Mouse (Mus musculus) lung, embryonic 15.5 days (tissue): Measurements from ENCODE around the gene Tectb. TPM values are rescaled to one million over a fixed set of nuclear protein-coding genes. Genes with fewer than 3 reads are reported as not detected.

ENCODE experiments used
- ATAC-seq: fragments of 200-750 bp; cut with Nextera tagmentation; 2 replicates; pipeline ENCODE4 v1.8.0; 2017; ENCODE audit warnings: moderate number of reproducible peaks, borderline replicate concordance; ENCODE audit not compliant: low FRiP score, low TSS enrichment; ENCODE audit errors: extremely low read depth
- H3K27ac ChIP-seq: fragments of 300-500 bp; sonication (generic); 2 replicates; pipeline ENCODE4 v1.5.1; 2015; ENCODE audit warnings: moderate library complexity, mild to moderate bottlenecking, inconsistent platforms
- H3K27me3 ChIP-seq: fragments of 300-500 bp; sonication (generic); 2 replicates; pipeline ENCODE4 v1.6.1; 2015; ENCODE audit warnings: inconsistent platforms
- H3K36me3 ChIP-seq: fragments of 300-500 bp; sonication (generic); 2 replicates; pipeline ENCODE4 v1.6.1; 2015; ENCODE audit warnings: inconsistent platforms
- H3K4me1 ChIP-seq: fragments of 300-500 bp; sonication (generic); 2 replicates; pipeline ENCODE4 v1.6.1; 2015; ENCODE audit warnings: inconsistent platforms
- H3K4me2 ChIP-seq: fragments of 300-500 bp; sonication (generic); 2 replicates; pipeline ENCODE4 v1.6.1; 2015; ENCODE audit warnings: inconsistent platforms, mild to moderate bottlenecking, moderate library complexity
- H3K4me3 ChIP-seq: fragments of 300-500 bp; sonication (generic); 2 replicates; pipeline ENCODE4 v1.5.1; 2015; ENCODE audit warnings: mild to moderate bottlenecking, inconsistent platforms
- H3K9ac ChIP-seq: fragments of 300-500 bp; sonication (generic); 2 replicates; pipeline ENCODE4 v1.6.1; 2015; ENCODE audit warnings: inconsistent platforms
- H3K9me3 ChIP-seq: fragments of 300-500 bp; sonication (generic); 2 replicates; pipeline ENCODE4 v1.6.1; 2016; ENCODE audit warnings: inconsistent platforms
- WGBS: fragments of 180-500 bp; shearing (Covaris S2); methylation state at CpG from one replicate; pipeline ENCODE4 v1.1.7; 2015; 5-methylcytosine and 5-hydroxymethylcytosine counted together
- polyA plus RNA-seq: library from polyadenylated mRNA; unstranded; fragments of >200 nt; fragmentation: Nextera tagmentation; extraction: Ambion mirVana; gene quantifications from 2 replicates; pipeline ENCODE4 v1.2.1, GENCODE M21; 2015

The Tectb gene
- polyA plus RNA-seq, result 0.15 TPM in 1 of 2 replicates, not detected in the other

- no peak for ATAC-seq
- Histone ChIP-seq H3K4me3 (no peak within 1 kb of the TSS), H3K9ac (no peak within 1 kb of the TSS), H3K36me3 (no peaks in the 10 kb centered on the region), H3K27me3 (no peaks in the 10 kb centered on the region), H3K4me2 (no peak within 1 kb of the TSS), H3K27ac (no peak within 1 kb of the TSS), H3K4me1 (no peaks in the 10 kb centered on the region), H3K9me3 (no peaks in the 10 kb centered on the region)
- 81% methylated on average over 5 of the region's 5 CpGs for WGBS
Observed at GRCm38 (mm10) chr19:55180433-55180832, at the start of gene Tectb. Gene Tectb (plus strand): TSS chr19:55180733.

DNA sequence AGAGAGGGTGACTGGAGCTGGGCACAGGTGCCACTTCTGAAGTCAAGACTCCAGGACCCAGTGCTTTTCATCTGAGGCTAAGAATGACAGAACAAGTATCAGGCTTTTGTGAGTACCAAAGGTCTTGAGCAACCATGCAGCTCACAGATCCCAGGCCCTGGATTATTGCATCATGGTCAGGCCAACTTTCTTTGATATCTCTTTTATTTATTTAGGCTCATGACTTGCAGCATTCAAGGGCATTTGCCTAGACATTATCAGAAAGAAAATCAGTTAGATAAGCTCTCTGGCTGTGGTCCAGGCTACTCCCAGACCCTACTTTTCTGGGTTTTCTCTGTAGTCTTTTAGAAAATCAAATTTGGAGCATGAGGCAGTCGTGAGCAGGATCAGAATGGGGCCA lies 48.8 kb upstream of the Tectb start:
- H3K27ac ChIP-seq, result 0 out of 2 replicates have a peak overlapping the region, but pooled peaks have one; percentile 39
- H3K27me3 ChIP-seq, result no peaks in the 10 kb centered on the region
- 32% methylated on average over 1 of the region's 1 CpGs for WGBS
- ATAC-seq, result no peak
- peaks cover 11% of the 10 kb centered on the region for H3K4me1 ChIP-seq
- H3K9me3 ChIP-seq, result no peaks in the 10 kb centered on the region
- H3K36me3 ChIP-seq, result no peaks in the 10 kb centered on the region
- no peak overlapping the region for H3K4me3 ChIP-seq
- H3K4me2 ChIP-seq, result no peak overlapping the region
- H3K9ac ChIP-seq, result no peak overlapping the region

GRCm38 (mm10) chr19:55132476-55132875 lies 48.1 kb upstream of the Tectb start:
- H3K4me1 ChIP-seq, result peaks cover 12% of the 10 kb centered on the region
- H3K27me3 ChIP-seq, result no peaks in the 10 kb centered on the region
- H3K4me3 ChIP-seq, result no peak overlapping the region
- ATAC-seq, result no peak
- no peak overlapping the region for H3K4me2 ChIP-seq
- H3K27ac ChIP-seq, result no peak overlapping the region
- no peaks in the 10 kb centered on the region for H3K9me3 ChIP-seq
- H3K9ac ChIP-seq, result no peak overlapping the region
- no peaks in the 10 kb centered on the region for H3K36me3 ChIP-seq
- 71% methylated on average over 3 of the region's 3 CpGs for WGBS

GRCm38 (mm10) chr19:55134521-55134920 lies 46.0 kb upstream of the Tectb start:
- WGBS, result 72% methylated on average over 9 of the region's 9 CpGs
- peaks cover 20% of the 10 kb centered on the region for H3K4me1 ChIP-seq
- no peak overlapping the region for H3K9ac ChIP-seq
- no peaks in the 10 kb centered on the region for H3K36me3 ChIP-seq
- H3K27me3 ChIP-seq, result no peaks in the 10 kb centered on the region
- no peaks in the 10 kb centered on the region for H3K9me3 ChIP-seq
- H3K4me2 ChIP-seq, result no peak overlapping the region
- H3K27ac ChIP-seq, result no peak overlapping the region
- no peak; the same call in 1 of the 2 replicates for ATAC-seq
- no peak overlapping the region for H3K4me3 ChIP-seq

DNA sequence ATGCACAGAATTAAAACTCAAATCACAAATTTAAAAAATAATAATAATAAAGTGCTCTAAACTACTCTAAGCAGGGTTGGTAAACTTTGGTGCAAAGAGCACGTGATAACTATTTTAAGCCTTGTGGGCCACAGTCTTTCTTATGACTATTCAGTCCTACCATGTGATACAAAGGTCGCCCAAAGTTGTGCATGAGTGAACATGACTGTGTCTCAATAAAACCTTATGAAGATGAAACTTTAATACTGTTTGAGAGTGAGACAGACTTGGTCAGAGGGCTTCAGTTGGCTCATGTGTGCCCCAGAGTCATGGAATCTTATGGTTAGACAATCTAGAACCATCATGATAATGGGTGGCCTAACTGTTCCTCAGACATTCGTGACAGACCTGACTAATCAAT lies 44.6 kb upstream of the Tectb start:
- WGBS, result 90% methylated on average over 3 of the region's 3 CpGs
- no peak for ATAC-seq
- H3K36me3 ChIP-seq, result no peaks in the 10 kb centered on the region
- H3K27me3 ChIP-seq, result no peaks in the 10 kb centered on the region
- no peak overlapping the region for H3K4me2 ChIP-seq
- no peak overlapping the region for H3K4me3 ChIP-seq
- H3K9ac ChIP-seq, result no peak overlapping the region
- H3K9me3 ChIP-seq, result no peaks in the 10 kb centered on the region
- no peak overlapping the region for H3K27ac ChIP-seq
- peaks cover 20% of the 10 kb centered on the region for H3K4me1 ChIP-seq

GRCm38 (mm10) chr19:55136693-55137427 lies 43.7 kb upstream of the Tectb start:
- Histone ChIP-seq H3K36me3 (no peaks in the 10 kb centered on the region), H3K9ac (no peak overlapping the region), H3K4me1 (peaks cover 20% of the 10 kb centered on the region), H3K4me3 (no peak overlapping the region), H3K27me3 (no peaks in the 10 kb centered on the region), H3K9me3 (no peaks in the 10 kb centered on the region), H3K4me2 (no peak overlapping the region), H3K27ac (peak overlapping the region; percentile 46)
- 32% methylated on average over 4 of the region's 4 CpGs for WGBS
- ATAC-seq, result peak; percentile 61; the same call in 1 of the 2 replicates

DNA sequence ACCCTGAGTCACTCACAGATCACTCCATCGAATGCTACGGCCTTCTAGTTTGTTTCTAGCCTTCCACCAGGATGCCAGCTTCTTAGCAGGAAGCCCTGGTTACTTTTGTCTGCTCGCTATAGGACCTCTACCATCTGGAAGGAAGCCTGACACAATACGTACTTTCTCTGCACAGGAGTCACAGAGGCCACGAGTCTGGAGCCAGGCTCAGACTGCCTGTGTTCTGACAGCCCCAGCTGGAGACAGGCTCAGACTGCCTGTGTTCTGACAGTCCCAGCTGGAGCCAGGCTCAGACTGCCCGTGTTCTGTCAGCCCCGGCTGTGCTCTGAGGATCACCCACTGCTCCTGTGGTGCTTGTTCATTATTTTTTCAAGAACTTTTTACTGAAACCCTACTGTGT lies 42.6 kb upstream of the Tectb start:
- WGBS, result 27% methylated on average over 7 of the region's 7 CpGs
- no peak overlapping the region for H3K4me3 ChIP-seq
- no peaks in the 10 kb centered on the region for H3K36me3 ChIP-seq
- H3K4me2 ChIP-seq, result no peak overlapping the region
- H3K9me3 ChIP-seq, result no peaks in the 10 kb centered on the region
- ATAC-seq, result peak; percentile 85; the same call in 1 of the 2 replicates
- no peak overlapping the region for H3K9ac ChIP-seq
- H3K27ac ChIP-seq, result peak overlapping the region; percentile 46
- no peaks in the 10 kb centered on the region for H3K27me3 ChIP-seq
- peaks cover 20% of the 10 kb centered on the region for H3K4me1 ChIP-seq

GRCm38 (mm10) chr19:55138506-55138905 lies 42.0 kb upstream of the Tectb start:
- H3K4me1 ChIP-seq, result peaks cover 24% of the 10 kb centered on the region
- H3K27me3 ChIP-seq, result no peaks in the 10 kb centered on the region
- H3K4me2 ChIP-seq, result no peak overlapping the region
- no peak overlapping the region for H3K9ac ChIP-seq
- no peak overlapping the region for H3K4me3 ChIP-seq
- no peaks in the 10 kb centered on the region for H3K36me3 ChIP-seq
- no peaks in the 10 kb centered on the region for H3K9me3 ChIP-seq
- no peak for ATAC-seq
- peak overlapping the region; percentile 46; the same call in 1 of the 2 replicates for H3K27ac ChIP-seq
- 85% methylated on average over 7 of the region's 7 CpGs for WGBS

DNA sequence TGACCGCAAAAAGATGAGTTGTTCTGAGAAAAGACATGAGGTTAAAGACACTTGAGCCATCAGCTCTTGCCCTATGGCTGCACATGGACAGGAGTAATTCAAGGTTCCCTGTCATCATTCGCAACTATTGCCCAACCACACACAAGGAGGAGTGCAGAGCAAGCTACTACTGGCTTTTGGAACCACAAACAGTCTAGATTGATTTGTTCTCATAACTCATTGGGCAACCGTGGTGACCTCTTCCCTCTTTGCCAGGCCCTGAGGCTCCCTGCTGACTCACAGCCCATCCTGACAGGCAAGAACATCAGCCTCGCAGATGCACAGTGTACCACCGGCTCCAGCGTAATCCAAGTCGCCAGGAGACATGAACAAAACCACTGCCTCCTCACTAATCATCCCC lies 41.2 kb upstream of the Tectb start:
- 60% methylated on average over 7 of the region's 7 CpGs for WGBS
- no peaks in the 10 kb centered on the region for H3K9me3 ChIP-seq
- no peak overlapping the region for H3K4me3 ChIP-seq
- H3K4me1 ChIP-seq, result peaks cover 32% of the 10 kb centered on the region
- no peak overlapping the region for H3K9ac ChIP-seq
- H3K27me3 ChIP-seq, result no peaks in the 10 kb centered on the region
- H3K36me3 ChIP-seq, result no peaks in the 10 kb centered on the region
- H3K4me2 ChIP-seq, result no peak overlapping the region
- ATAC-seq, result no peak
- no peak overlapping the region for H3K27ac ChIP-seq

GRCm38 (mm10) chr19:55143391-55144300 lies 36.9 kb upstream of the Tectb start:
- no peaks in the 10 kb centered on the region for H3K36me3 ChIP-seq
- H3K4me2 ChIP-seq, result no peak overlapping the region
- H3K4me3 ChIP-seq, result no peak overlapping the region
- no peaks in the 10 kb centered on the region for H3K9me3 ChIP-seq
- no peak overlapping the region for H3K9ac ChIP-seq
- WGBS, result 39% methylated on average over 11 of the region's 11 CpGs
- H3K4me1 ChIP-seq, result peaks cover 38% of the 10 kb centered on the region
- H3K27ac ChIP-seq, result peak overlapping the region; percentile 73
- ATAC-seq, result no peak
- H3K27me3 ChIP-seq, result no peaks in the 10 kb centered on the region

- H3K36me3 ChIP-seq, result no peaks in the 10 kb centered on the region
- WGBS, result 52% methylated on average over 5 of the region's 5 CpGs
- H3K27ac ChIP-seq, result peak overlapping the region; percentile 9; the same call in 1 of the 2 replicates
Observed at GRCm38 (mm10) chr19:55144691-55145090, 35.8 kb upstream of the Tectb start.

DNA sequence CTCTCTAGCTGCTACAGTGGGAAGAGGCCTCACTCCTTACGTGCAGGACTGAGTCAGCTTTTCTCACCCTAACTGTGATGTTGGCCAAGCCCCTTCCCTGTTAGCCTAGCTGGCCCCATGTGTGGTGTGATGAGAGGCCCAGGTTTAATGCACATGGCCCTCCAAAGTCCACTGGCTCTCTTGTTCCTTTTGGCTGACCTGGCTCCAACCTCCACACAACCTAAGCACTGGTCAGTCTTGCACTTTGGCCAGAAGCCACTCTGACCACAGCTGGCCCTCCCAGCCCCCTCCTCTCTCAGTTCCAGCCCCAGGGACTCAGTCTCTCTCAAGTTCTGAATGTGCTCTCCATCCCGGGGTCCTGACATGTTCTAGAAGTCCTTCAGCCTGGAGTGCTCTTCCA lies 35.4 kb upstream of the Tectb start:
- H3K4me1 ChIP-seq, result peaks cover 47% of the 10 kb centered on the region
- H3K9me3 ChIP-seq, result no peaks in the 10 kb centered on the region
- ATAC-seq, result no peak
- 56% methylated on average over 2 of the region's 2 CpGs for WGBS
- no peak overlapping the region for H3K4me3 ChIP-seq
- no peaks in the 10 kb centered on the region for H3K27me3 ChIP-seq
- no peak overlapping the region for H3K27ac ChIP-seq
- no peaks in the 10 kb centered on the region for H3K36me3 ChIP-seq
- H3K9ac ChIP-seq, result no peak overlapping the region
- no peak overlapping the region for H3K4me2 ChIP-seq

More at GRCm38 (mm10) chr19:55144691-55145090, 35.8 kb upstream of the Tectb start:
- Histone ChIP-seq H3K4me2 (no peak overlapping the region), H3K9me3 (no peaks in the 10 kb centered on the region), H3K27me3 (no peaks in the 10 kb centered on the region), H3K4me1 (peaks cover 47% of the 10 kb centered on the region), H3K4me3 (no peak overlapping the region), H3K9ac (no peak overlapping the region)
- ATAC-seq, result no peak
